Mouse (Mus musculus): ENCODE measurements around the gene Tmem185b.

The Tmem185b gene

DNA sequence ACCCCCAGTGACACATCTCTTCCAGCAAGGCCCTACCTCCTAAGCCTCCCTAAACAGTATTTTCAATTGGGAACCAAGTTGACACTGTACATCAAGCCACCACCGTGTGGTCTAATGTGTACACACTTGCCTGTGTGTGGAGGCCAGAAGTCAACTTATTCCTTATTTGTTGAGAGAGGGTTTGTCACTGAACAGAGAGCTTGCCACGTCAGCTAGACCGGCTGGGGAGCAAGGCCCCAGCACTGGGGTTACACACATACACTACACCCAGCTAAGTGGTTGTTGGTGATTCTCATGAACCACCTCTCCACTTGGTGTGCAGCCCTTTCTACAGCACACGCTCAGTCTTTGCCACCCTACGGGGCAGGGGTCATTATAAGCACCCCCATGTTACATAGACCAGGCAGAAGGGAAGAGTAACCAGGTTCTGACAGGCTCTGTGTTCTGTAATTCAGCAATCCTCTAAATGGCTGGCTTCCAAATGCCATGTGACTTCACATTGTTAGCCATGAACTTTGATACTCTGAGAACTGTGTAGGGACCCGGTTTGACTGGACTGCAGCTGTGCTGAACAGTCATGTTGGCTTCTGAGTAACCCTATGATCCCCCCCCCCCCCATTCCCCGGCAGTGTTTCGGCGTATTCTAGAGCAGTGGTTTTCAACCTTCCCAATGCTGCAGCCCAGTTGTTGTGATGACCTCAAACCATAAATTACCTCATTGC is 15.0 kb downstream of the Tmem185b start:
- DNase-seq: peak; percentile 72

DNA sequence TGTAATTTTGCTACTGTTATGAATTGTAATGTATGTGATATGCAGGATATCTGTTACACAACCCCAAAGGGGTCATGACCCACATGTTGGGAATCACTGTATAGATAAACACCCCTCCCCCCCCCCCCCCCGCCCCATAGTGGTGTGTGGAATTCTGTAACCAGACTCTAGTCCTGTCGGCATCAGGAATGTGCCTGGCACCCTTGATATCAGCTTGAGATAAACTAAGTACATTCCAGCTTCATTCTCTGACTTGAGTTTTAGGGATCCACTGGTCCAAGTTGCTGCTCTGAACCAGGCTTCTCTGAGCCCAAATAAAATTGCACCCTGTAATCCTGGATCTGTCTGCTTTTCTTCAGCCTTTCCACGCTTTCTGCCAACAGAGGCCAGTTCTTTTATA is 15.6 kb downstream of the Tmem185b start:
- no peak for DNase-seq

DNA sequence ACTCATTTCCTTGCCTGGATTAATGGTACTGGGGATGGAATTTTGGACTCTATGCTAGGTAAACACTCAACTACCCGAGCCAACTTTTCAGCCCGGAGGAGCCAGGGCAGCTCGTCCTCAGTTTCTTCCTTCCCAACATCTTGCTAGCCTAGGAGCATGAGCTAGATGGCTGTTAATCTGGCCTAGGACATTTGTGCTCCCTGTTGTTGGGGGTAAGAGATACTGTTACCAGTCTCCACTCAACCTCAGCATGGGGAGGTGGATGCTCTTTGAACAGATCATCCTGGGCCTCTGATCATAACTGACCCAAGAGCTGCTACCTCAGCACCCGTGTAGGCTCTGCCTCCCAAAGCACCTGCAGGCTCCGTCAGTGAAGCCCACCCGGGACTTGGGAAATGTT is 17.4 kb downstream of the Tmem185b start:
- DNase-seq: no peak

DNA sequence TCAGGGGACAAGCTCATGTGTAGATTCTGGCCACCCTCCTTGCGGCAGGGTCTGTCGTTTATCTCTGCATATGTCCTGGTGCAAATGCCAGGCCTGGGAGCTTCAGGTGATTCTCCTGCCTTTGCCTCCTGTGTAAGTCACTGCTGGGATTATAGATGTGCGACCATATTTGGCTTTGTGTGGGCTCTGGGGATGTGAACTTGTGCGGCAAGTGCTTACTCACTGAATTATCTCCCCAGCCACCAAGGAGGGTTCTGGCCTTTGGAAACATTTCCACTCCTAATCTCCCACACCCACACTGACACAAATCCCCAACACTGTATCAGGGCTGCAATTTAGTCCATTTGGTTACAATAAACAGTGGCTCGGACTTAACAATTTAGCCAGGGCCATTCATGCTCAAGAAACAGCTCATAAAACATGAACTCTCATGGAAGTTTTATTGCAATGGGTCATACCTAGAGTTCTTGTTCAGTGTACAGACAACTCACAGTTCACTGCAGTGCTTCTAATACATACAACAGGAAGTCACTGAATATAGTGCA is 18.7 kb downstream of the Tmem185b start:
- DNase-seq: no peak

DNA sequence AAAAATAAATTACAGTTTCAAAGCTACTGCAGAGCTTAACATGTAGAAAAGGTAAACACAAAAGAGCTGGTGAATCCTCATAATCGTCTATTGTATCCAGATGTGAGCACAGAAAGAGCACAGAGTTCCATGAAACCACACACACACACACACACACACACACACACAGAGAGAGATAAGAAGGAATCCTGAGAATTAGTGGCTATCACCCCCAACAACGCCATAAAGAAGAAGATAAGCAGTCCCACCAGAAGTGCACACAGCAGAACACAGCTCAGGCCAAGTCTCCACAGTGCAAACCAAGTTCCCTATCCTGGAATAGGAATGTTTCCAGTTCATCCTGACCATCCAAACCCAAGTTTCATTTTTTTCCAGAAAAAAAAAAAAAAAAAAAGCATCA is 19.2 kb downstream of the Tmem185b start:
- no peak for DNase-seq

DNA sequence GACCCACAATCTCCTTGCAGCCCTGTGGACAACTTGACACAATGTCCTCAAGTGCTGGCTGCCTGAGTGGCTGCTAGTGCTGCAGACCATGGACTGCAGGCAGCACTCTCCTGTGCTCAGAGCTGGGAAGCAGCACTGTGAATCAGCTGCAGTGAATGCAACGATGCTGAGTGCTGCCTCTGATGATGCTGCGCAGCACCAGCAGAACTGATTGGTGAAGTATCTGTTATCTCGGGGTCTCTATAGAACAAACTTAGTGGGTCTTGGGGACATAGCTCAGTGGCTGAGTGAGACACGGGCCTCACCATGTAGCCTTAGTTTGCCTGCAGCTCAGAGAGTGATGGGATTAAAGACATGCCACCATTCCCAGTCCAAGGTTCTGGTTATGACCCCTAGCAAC is 19.7 kb downstream of the Tmem185b start:
- no peak for DNase-seq

DNA sequence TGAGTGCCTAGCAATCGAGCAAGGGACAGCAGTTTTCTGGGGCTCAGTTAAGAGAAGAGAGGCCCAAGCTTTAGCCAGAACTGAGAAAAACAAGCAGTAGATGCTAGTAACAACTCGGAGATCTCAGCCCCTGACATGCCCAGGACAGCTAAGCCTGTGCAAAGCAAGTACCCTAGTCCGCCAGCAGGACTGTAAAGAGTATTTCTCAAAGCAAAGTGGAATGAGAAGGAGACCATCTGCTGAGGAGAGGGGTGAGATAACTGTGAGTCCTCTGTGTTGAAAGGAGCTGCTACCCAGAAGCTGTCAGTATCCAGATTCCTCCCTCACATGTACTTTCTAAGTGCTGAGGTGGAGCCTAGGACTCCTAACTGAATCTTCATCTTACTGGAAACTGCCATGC is 20.5 kb downstream of the Tmem185b start:
- DNase-seq: no peak

DNA sequence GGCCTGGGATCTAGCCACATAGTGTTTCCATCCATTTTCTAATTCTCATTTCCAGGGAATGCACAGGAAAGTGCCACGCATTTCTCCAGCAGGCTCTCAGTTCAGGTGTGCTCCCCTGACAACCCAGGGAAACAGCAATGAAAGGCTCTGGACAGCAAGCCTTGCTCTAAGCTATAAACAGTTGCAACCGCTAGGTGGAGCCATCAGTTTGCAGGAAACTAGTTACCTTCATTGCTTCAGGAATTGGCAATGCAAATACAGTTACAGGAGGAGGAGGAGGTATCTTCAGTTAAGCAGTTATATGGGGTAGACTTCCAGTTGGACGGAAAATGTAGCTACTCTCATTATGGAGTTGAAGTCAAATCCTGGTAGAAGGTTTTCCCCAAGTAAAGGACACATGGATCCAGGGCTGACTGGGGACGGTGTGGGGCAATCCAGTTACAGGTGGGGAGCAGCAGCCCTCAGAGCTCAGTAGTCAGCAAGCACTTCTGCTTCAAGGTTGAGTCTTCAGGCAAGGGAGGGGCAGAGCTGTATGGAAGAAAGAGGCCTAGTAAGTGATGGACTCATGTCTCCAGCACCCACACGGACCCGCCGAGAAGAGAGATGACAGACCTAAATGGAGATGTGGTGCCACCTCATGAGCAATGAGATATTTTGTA is 22.8 kb downstream of the Tmem185b start:
- DNase-seq: peak; percentile 84

DNA sequence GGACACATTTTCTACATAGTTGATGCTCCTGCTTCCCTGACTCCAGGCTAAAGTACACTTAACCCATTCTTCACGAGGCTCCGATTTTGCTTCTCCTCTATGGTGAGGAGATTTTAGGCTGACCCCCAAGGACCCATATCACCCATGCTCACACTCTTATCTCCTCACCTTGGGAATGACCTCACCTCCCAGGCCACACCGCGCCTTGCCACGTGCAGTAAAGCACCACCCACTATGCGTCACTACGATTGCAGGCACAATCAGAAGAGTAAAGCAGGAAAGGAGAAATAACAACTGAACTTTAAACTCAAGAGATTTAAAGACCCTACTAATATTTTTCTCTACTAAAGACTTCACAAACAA is 23.3 kb downstream of the Tmem185b start:
- DNase-seq: no peak

DNA sequence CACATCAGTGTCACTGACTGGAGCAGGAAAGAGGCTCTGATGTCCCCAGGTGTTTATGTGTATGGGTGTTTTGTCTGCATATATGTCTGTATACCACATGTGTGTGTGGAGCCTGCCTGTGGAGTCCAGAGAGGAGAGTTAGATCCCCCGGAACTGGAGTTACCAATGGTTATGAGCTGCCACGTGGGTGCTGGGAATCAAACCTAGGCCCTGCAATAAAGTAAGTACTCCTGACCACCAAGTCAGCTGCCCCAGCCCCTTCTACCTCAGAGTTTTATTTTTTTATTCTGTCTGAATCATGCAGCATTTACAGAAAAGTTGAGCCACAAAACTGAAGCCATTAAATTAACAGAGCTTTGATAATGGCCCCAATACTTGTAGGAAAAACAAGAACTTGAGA is 24.1 kb downstream of the Tmem185b start:
- DNase-seq: no peak

DNA sequence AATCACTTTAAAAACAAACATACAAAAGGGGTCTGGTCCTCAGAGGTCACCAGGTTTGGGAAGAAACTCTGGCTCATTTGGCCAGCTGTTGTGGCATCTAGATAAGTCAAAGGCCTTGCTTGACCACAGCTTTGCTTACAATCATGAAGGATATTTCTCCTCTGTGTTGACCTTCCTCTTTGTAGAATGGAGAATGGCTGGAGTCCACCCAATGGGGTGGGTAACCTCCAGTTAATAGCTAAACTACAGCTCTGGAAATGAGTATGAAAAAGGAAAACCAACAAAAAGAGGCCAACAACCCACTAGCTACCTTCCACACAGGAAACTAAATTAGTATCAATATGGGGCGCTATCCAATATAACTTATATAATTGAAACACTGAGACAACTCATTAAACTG is 25.7 kb downstream of the Tmem185b start:
- no peak for DNase-seq

DNA sequence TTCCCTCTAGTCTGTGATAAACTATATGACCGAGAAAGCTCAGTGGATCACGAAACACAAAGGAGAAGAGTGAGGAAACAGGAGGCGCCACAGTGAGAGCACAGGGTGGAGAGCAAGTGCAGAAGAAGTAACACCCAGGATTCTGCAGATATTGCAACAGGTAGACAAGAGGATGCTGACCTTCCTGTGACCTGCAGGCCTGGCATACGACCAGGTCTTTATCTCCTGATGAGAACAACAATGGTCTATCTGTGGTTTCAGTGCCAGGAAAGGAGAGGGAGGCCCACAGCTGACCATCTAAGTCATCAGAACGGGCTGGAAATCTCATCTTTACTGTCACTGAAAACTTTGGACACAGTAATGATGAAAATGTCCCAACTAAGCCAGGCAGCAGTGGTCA is 29.7 kb downstream of the Tmem185b start:
- no peak for DNase-seq

DNA sequence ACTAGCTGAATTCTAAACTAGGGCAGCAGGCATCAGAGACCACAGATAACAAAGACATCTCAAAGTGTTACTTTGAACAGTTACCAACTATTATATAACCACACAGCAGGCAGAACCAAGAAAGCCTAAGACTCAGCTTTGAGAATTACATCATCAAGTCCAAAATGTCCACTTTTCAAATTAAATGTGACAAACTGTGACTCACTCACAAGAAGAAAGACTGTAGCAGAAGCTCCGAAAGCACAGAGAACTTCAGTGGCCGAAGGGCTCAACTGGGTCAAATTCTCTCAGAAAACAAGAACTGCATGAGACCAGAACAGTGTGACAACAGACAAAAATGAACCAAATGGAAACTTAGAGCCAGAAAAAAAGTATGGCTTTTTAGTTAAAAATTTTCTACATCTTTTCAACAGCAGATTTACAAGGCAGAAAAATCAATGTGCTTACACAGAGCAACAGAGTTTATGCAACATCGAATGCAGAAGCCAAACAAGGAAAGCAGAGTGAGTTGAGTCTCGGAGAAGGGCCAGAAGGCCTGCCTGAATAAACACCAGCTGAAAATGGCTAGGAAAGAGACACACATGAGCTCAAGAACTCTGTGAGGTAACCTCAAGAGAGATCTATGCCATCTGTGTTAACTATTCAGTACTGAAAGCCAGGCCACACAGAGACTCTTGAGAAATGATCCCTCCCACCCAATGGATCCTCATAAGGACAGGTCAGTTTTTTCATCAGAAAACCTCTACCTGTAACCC is 31.9 kb downstream of the Tmem185b start:
- no peak for DNase-seq

DNA sequence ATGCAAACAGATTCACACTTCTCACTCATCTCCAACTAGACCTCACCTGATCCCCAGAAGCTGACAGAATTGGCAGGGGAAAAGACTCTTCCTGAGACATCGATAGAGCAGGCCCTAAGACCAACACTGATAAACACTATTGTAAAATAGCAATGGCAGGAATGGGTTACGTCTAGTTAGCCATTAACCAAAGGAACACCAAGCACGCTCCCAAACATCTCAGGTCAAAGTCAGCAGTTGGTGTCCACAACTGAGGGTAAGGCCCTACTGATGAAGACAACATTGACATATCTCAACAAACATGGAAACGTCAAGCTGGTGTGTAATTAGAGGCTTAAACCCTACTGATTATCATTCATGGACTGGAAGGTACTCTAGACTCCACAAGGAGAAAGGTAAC is 39.6 kb downstream of the Tmem185b start:
- peak; percentile 35 for DNase-seq

DNA sequence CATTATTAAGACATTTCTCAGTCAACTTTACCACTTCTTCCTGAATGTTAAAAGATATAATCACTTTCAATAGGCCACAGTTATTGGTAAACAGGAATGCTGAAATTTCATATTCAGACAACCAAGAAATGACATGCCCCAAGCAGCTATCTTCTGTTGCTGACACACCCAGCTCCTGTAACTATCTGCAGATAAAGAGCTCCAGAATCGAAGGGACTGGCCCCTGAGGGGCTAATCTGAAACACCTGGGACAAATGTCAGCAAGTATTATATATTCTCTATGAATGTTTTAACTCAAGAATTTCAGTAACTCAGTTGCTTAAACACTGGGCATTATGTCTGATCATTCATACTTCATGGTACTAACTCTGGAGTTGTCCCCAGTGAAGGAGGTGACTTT is 44.2 kb downstream of the Tmem185b start:
- DNase-seq: no peak
